Mouse (Mus musculus): Measurements from ENCODE around the gene Arpp19. TPM values are rescaled to one million over a fixed set of nuclear protein-coding genes. Genes with fewer than 3 reads are reported as not detected.

Arpp19 gene
- polyA plus RNA-seq, 2 experiments: 73.2 to 290 TPM

DNA sequence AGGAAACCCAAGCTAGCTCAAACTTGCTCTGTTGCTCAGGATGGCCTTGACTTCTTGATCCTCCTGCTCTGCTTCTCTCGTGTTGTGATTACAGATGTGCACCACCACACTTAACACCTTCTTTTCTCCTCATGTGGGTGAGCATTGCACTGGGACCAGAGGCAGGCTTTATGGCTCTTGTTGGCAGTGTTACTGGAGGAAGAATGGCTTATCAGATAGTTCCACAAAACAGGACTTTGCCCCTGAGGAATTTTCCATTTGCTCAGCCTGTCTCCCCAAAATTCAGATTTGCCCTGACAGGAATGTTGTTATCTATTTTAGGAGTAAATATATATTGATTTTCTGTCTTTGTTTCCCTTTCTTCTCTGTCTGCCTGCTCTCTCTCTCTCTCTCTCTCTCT is 2.7 kb upstream of the Arpp19 start:
- H3K9ac ChIP-seq (ENCODE audit: low read depth, low read length, severe bottlenecking): no peak overlapping the region
- ATAC-seq (ENCODE audit: low FRiP score, low read depth) (no peak), DNase-seq (ENCODE audit: low spot score) (no peak)
- WGBS: 16% methylated on average over 1 of the region's 1 CpGs
- TF ChIP-seq POLR2A (IDR thresholded peaks at IDR 0.05; ENCODE audit: borderline replicate concordance, extremely low read depth, insufficient read depth, insufficient read length): no peak
- H3K4me2 ChIP-seq (replicated peaks; ENCODE audit: low read depth, low read length, severe bottlenecking): no peak overlapping the region
- H3K9me3 ChIP-seq (ENCODE audit: control insufficient read depth, low read length): no peaks in the 10 kb centered on the region
- H3K36me3 ChIP-seq (ENCODE audit: control insufficient read depth, insufficient read depth, low read length): 0 out of 2 replicates have a peak, but pooled peaks cover 5% of the 10 kb centered on the region
- no peak overlapping the region for H3K4me3 ChIP-seq (replicated peaks; ENCODE audit: low read length)
- H3K27ac ChIP-seq (replicated peaks; ENCODE audit: low read depth, low read length): 0 out of 2 replicates have a peak overlapping the region, but pooled peaks have one; percentile 33
- no peaks in the 10 kb centered on the region for H3K27me3 ChIP-seq (ENCODE audit: control insufficient read depth, insufficient read depth, low read length)
- peaks cover 10% of the 10 kb centered on the region for H3K4me1 ChIP-seq (ENCODE audit: control insufficient read depth, insufficient read depth, low read length)

DNA sequence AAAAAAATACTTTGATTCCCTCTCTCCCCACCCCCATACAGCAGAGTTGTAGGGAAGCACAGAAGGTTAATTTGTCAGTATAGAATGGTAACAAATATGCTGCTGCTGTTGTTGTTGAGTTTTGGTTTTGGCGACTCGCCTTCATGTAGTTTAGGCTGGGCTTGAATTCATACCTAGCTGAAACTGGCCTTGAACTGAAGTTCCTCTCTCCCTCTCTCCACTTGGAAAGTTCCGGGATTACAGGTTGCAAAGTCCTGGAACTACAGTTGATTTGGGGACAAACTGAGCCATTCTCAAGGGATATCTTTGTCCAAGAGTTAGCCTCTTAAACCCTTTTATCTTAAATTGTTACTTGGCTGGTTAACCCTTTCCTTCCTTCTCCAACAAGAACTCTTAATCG is 1.5 kb upstream of the Arpp19 start:
- Histone ChIP-seq H3K9ac (ENCODE audit: low read depth, low read length, severe bottlenecking) (no peak overlapping the region), H3K36me3 (ENCODE audit: control insufficient read depth, insufficient read depth, low read length) (peaks cover 5% of the 10 kb centered on the region; the same call in 1 of the 2 replicates), H3K27ac (replicated peaks; ENCODE audit: low read depth, low read length) (no peak overlapping the region), H3K4me1 (ENCODE audit: control insufficient read depth, insufficient read depth, low read length) (peaks cover 10% of the 10 kb centered on the region), H3K27me3 (ENCODE audit: control insufficient read depth, insufficient read depth, low read length) (no peaks in the 10 kb centered on the region), H3K9me3 (ENCODE audit: control insufficient read depth, low read length) (no peaks in the 10 kb centered on the region), H3K4me2 (replicated peaks; ENCODE audit: low read depth, low read length, severe bottlenecking) (no peak overlapping the region), H3K4me3 (replicated peaks; ENCODE audit: low read length) (no peak overlapping the region)
- DNase-seq (ENCODE audit: low spot score) (no peak), ATAC-seq (ENCODE audit: low FRiP score, low read depth) (no peak)
- no peak for TF ChIP-seq POLR2A (IDR thresholded peaks at IDR 0.05; ENCODE audit: borderline replicate concordance, extremely low read depth, insufficient read depth, insufficient read length)
- WGBS: 75% methylated on average over 4 of the region's 4 CpGs

DNA sequence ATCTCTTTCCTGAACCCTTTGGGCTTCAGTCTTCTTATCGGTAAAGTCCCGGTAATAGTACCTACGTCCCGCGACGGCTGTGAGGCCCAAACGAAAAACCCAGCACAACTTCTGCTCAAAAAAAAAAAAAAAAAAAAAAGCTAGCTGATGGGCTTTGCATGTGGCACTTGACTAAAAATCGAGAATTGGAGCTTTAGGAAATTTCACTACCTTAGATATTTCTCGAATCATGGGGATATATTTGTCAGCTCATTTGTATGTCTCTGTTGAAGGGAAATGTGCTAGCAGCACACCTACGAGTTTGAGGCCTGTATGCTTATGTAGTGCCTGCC is 909 bp downstream of the Arpp19 start:
- no peak for TF ChIP-seq POLR2A (IDR thresholded peaks at IDR 0.05; ENCODE audit: borderline replicate concordance, extremely low read depth, insufficient read depth, insufficient read length)
- Histone ChIP-seq H3K4me2 (replicated peaks; ENCODE audit: low read depth, low read length, severe bottlenecking) (peak overlapping the region; percentile 61), H3K4me3 (replicated peaks; ENCODE audit: low read length) (peak overlapping the region; percentile 94), H3K27ac (replicated peaks; ENCODE audit: low read depth, low read length) (no peak overlapping the region; the same call in 1 of the 2 replicates), H3K36me3 (ENCODE audit: control insufficient read depth, insufficient read depth, low read length) (peaks cover 7% of the 10 kb centered on the region), H3K27me3 (ENCODE audit: control insufficient read depth, insufficient read depth, low read length) (no peaks in the 10 kb centered on the region), H3K4me1 (ENCODE audit: control insufficient read depth, insufficient read depth, low read length) (peaks cover 10% of the 10 kb centered on the region), H3K9ac (ENCODE audit: low read depth, low read length, severe bottlenecking) (peak overlapping the region; percentile 94), H3K9me3 (ENCODE audit: control insufficient read depth, low read length) (no peaks in the 10 kb centered on the region)
- ATAC-seq (ENCODE audit: low FRiP score, low read depth) (no peak), DNase-seq (ENCODE audit: low spot score) (no peak)
- WGBS: 1% methylated on average over 10 of the region's 10 CpGs

DNA sequence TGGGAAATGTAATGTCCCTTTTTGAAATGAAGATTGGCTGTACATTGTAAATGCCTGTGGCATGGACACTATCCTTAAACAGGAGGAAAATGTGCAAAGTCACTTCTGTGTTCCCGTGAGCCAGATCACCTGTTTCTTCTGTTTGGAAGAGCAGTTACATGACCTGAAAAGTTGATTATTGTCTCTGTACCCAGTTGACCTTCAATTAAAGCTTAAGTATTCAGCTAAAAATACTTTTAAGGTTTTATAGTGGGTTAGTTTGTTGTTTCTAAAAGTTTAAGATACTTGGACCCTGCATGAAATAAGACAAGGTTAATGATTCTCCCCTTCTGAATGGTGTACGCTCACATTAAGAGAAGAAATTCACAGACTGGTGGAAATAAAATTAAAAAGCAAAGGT is 3.2 kb downstream of the Arpp19 start:
- H3K4me3 ChIP-seq (replicated peaks; ENCODE audit: low read length): no peak overlapping the region
- no peak overlapping the region for H3K27ac ChIP-seq (replicated peaks; ENCODE audit: low read depth, low read length)
- no peak for DNase-seq (ENCODE audit: low spot score)
- no peaks in the 10 kb centered on the region for H3K9me3 ChIP-seq (ENCODE audit: control insufficient read depth, low read length)
- H3K36me3 ChIP-seq (ENCODE audit: control insufficient read depth, insufficient read depth, low read length): peaks cover 11% of the 10 kb centered on the region
- 90% methylated on average over 2 of the region's 2 CpGs for WGBS
- no peak for ATAC-seq (ENCODE audit: low FRiP score, low read depth)
- H3K27me3 ChIP-seq (ENCODE audit: control insufficient read depth, insufficient read depth, low read length): no peaks in the 10 kb centered on the region
- no peak overlapping the region for H3K4me2 ChIP-seq (replicated peaks; ENCODE audit: low read depth, low read length, severe bottlenecking)
- TF ChIP-seq POLR2A (IDR thresholded peaks at IDR 0.05; ENCODE audit: borderline replicate concordance, extremely low read depth, insufficient read depth, insufficient read length): no peak
- H3K4me1 ChIP-seq (ENCODE audit: control insufficient read depth, insufficient read depth, low read length): peaks cover 10% of the 10 kb centered on the region
- no peak overlapping the region for H3K9ac ChIP-seq (ENCODE audit: low read depth, low read length, severe bottlenecking)

DNA sequence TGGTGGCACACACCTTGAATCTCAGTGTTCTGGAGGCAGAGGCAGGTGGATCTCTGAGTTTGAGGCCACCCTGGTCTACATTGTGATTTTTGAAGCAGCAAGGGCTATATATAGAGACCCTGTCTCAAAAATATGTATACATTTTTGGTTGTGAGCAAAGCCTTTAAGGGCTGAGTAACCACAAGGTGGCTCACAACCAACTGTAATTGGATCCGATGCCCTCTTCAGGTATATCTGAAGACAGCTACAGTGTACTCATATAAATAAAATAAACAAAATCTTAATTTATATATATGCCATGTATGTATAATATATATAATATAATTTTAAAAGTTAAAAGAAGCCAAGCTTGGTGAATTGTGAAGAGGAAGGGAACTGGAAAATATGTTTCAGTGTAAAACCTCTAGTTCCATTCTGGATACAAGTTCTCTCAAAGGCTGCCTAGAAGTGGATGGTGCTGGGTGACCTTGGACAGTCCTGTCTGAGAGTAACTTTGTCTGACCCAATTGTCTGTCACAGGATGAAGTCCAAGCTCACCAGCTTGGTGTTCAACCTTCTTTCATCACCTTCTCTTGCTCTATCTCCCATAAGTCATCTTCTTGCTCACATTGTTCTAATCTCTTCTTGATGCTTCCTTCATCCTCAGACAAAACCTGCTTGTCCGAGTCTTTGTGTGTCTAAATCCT is 4.6 kb downstream of the Arpp19 start:
- no peaks in the 10 kb centered on the region for H3K9me3 ChIP-seq (ENCODE audit: control insufficient read depth, low read length)
- H3K9ac ChIP-seq (ENCODE audit: low read depth, low read length, severe bottlenecking): no peak overlapping the region
- no peak overlapping the region for H3K27ac ChIP-seq (replicated peaks; ENCODE audit: low read depth, low read length)
- no peak for TF ChIP-seq POLR2A (IDR thresholded peaks at IDR 0.05; ENCODE audit: borderline replicate concordance, extremely low read depth, insufficient read depth, insufficient read length)
- no peak overlapping the region for H3K4me2 ChIP-seq (replicated peaks; ENCODE audit: low read depth, low read length, severe bottlenecking)
- H3K36me3 ChIP-seq (ENCODE audit: control insufficient read depth, insufficient read depth, low read length): peaks cover 21% of the 10 kb centered on the region
- H3K4me1 ChIP-seq (ENCODE audit: control insufficient read depth, insufficient read depth, low read length): peaks cover 10% of the 10 kb centered on the region
- DNase-seq (ENCODE audit: low spot score) (no peak), ATAC-seq (ENCODE audit: low FRiP score, low read depth) (no peak)
- no peaks in the 10 kb centered on the region for H3K27me3 ChIP-seq (ENCODE audit: control insufficient read depth, insufficient read depth, low read length)
- H3K4me3 ChIP-seq (replicated peaks; ENCODE audit: low read length): no peak overlapping the region
- 87% methylated on average over 2 of the region's 2 CpGs for WGBS

All from limb, embryonic 14.5 days (tissue).